Mouse (Mus musculus) embryonic facial prominence, embryonic 12.5 days (tissue): ENCODE results near the gene Oscp1. TPM values are rescaled to one million over a fixed set of nuclear protein-coding genes. Genes with fewer than 3 reads are reported as not detected.
"Not testable (repeated sequence)": the region's sequence is repeated elsewhere in the genome, so short reads cannot be mapped to it uniquely, and the experiment has no call there.

Source experiments
- ATAC-seq: fragments of 200-750 bp; cut with Nextera tagmentation; 2 replicates; pipeline ENCODE4 v1.8.0; 2017; ENCODE audit not compliant: insufficient number of reproducible peaks, insufficient read depth, low FRiP score, low TSS enrichment
- H3K27ac ChIP-seq: fragments of 300-500 bp; sonication (generic); 2 replicates; pipeline ENCODE4 v1.5.1; 2016; ENCODE audit warnings: mild to moderate bottlenecking
- H3K27me3 ChIP-seq: fragments of 300-500 bp; sonication (generic); 2 replicates; pipeline ENCODE4 v1.6.1; 2016; ENCODE audit warnings: mild to moderate bottlenecking, moderate library complexity
- H3K36me3 ChIP-seq: fragments of 300-500 bp; sonication (generic); 2 replicates; pipeline ENCODE4 v1.6.1; 2016; ENCODE audit warnings: mild to moderate bottlenecking
- H3K4me1 ChIP-seq: fragments of 300-500 bp; sonication (generic); 2 replicates; pipeline ENCODE4 v1.6.1; 2016
- H3K4me2 ChIP-seq: fragments of 300-500 bp; sonication (generic); replicated peaks from 2 replicates; pipeline ENCODE4 v1.6.1; 2016; ENCODE audit warnings: mild to moderate bottlenecking, moderate library complexity
- H3K4me3 ChIP-seq: fragments of 300-500 bp; sonication (generic); 2 replicates; pipeline ENCODE4 v1.5.1; 2016; ENCODE audit warnings: mild to moderate bottlenecking
- H3K9ac ChIP-seq: fragments of 300-500 bp; sonication (generic); 2 replicates; pipeline ENCODE4 v1.6.1; 2016; ENCODE audit warnings: mild to moderate bottlenecking, moderate library complexity
- H3K9me3 ChIP-seq: fragments of 300-500 bp; sonication (generic); 2 replicates; pipeline ENCODE4 v1.6.1; 2016; ENCODE audit warnings: mild to moderate bottlenecking, moderate library complexity
- WGBS: fragments of 180-500 bp; shearing (Covaris S2); methylation state at CpG from one replicate; pipeline ENCODE4 v1.1.7; 2016; 5-methylcytosine and 5-hydroxymethylcytosine counted together
- polyA plus RNA-seq: library from polyadenylated mRNA; unstranded; fragments of >200 nt; fragmentation: Nextera tagmentation; extraction: Ambion mirVana; gene quantifications from 2 replicates; pipeline ENCODE4 v1.2.1, GENCODE M21; 2016

Gene Oscp1
- polyA plus RNA-seq, 1 experiment from 2014 or later, result 21.7 TPM

GRCm38 (mm10) chr4:126085996-126086576 lies 27.7 kb downstream of the Oscp1 start:
- no peaks in the 10 kb centered on the region for H3K9me3 ChIP-seq
- H3K4me1 ChIP-seq, result 0 out of 2 replicates have a peak, but pooled peaks cover 4% of the 10 kb centered on the region
- H3K9ac ChIP-seq, result no peak overlapping the region
- no peaks in the 10 kb centered on the region for H3K27me3 ChIP-seq
- H3K4me2 ChIP-seq, result no peak overlapping the region
- peaks cover 7% of the 10 kb centered on the region; the same call in 1 of the 2 replicates for H3K36me3 ChIP-seq
- H3K4me3 ChIP-seq, result no peak overlapping the region
- peak overlapping the region; percentile 36; the same call in 1 of the 2 replicates for H3K27ac ChIP-seq
- peak; percentile 77; the same call in 1 of the 2 replicates for ATAC-seq
- 27% methylated on average over 7 of the region's 7 CpGs for WGBS

DNA sequence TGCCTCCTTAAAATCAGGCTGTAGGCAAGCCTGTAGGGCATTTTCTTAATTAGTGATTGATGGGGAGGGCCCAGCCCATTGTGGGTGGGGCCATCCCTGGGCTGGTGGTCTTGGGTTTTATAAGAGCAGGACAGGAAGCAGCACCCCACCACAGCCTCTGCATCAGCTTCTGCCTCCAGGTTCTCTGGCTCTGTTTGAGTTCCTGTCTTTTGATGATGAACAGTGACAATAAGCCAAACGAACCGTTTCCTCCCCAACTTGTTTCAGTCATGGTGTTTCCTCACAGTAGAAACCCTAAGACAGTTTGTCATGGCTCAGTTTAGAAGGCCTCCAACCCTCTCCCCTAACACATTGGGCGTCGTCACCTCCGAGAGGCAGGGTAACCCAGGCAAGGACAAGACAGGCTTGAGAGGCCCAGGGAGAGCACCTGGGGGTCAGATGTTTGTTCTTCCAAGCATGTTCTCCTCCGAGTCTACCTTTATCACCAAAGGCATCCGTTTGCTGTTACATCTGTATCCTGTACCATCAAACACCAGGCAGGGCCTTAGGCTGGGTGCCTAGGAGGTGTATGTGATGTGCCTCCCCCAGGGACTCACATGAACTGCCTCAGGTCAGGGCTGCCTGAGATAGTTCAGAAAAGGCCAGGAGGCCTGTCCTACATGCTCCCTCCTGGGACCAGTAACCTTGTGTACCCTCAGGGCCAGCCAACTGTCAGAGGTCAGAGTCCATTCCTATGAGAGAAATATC lies 31.9 kb downstream of the Oscp1 start:
- Histone ChIP-seq H3K9me3 (no peaks in the 10 kb centered on the region), H3K9ac (no peak overlapping the region), H3K27ac (no peak overlapping the region), H3K4me1 (0 out of 2 replicates have a peak, but pooled peaks cover 4% of the 10 kb centered on the region), H3K36me3 (no peaks in the 10 kb centered on the region), H3K27me3 (no peaks in the 10 kb centered on the region), H3K4me3 (no peak overlapping the region), H3K4me2 (no peak overlapping the region)
- 82% methylated on average over 7 of the region's 7 CpGs for WGBS
- ATAC-seq, result no peak

- ATAC-seq, result no peak
- H3K9me3 ChIP-seq, result no peaks in the 10 kb centered on the region
- H3K4me2 ChIP-seq, result no peak overlapping the region
- H3K36me3 ChIP-seq, result no peaks in the 10 kb centered on the region
- H3K27ac ChIP-seq, result no peak overlapping the region
- H3K4me1 ChIP-seq, result 0 out of 2 replicates have a peak, but pooled peaks cover 4% of the 10 kb centered on the region
- no peak overlapping the region for H3K4me3 ChIP-seq
- no peak overlapping the region for H3K9ac ChIP-seq
- 70% methylated on average over 4 of the region's 4 CpGs for WGBS
- H3K27me3 ChIP-seq, result no peaks in the 10 kb centered on the region
Measured at GRCm38 (mm10) chr4:126090848-126091124, 32.4 kb downstream of the Oscp1 start.

- Histone ChIP-seq H3K4me2 (no peak overlapping the region), H3K27ac (no peak overlapping the region), H3K4me3 (no peak overlapping the region), H3K4me1 (no peaks in the 10 kb centered on the region), H3K9me3 (no peaks in the 10 kb centered on the region), H3K27me3 (no peaks in the 10 kb centered on the region), H3K9ac (no peak overlapping the region), H3K36me3 (no peaks in the 10 kb centered on the region)
- 83% methylated on average over 8 of the region's 8 CpGs for WGBS
- ATAC-seq, result no peak
Measured at GRCm38 (mm10) chr4:126091873-126092272, 33.5 kb downstream of the Oscp1 start.

DNA sequence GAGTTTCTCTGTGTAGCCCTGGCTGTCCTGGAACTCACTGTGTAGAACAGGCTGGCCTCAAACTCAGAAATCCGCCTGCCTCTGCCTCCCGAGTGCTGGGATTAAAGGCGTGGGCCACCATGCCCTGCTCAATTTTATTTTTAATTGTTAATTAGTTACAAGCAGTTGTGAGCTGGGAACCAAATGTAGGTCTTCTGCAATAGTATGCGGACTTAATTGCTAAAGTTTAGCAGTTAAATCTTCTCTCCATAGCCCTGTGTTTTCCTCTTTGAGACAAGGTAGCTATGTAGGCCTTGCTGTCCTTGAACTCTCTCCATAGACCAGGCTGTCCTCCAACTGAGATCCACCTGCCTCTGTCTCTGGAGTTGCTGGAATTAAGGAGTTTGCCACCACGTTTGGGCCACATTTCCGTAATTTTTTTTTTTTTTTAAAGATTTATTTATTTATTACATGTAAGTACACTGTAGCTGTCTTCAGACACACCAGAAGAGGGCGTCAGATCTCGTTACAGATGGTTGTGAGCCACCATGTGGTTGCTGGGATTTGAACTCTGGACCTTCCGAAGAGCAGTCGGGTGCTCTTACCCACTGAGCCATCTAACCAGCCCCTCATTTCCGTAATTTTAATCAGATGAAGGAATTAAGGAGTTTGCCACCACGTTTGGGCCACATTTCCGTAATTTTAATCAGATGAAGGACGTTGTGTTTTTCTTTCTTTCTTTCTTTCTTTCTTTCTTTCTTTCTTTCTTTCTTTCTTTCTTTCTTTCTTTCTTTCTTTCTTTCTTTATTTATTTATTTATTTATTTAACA lies 37.5 kb downstream of the Oscp1 start:
- H3K27ac ChIP-seq, H3K9me3 ChIP-seq, H3K4me3 ChIP-seq, H3K27me3 ChIP-seq, H3K4me1 ChIP-seq, H3K9ac ChIP-seq, ATAC-seq, H3K36me3 ChIP-seq, H3K4me2 ChIP-seq: not testable (repeated sequence)
- WGBS, result 56% methylated on average over 14 of the region's 14 CpGs

- H3K27ac ChIP-seq, result peak within 1 kb of the TSS; percentile 73
- H3K4me1 ChIP-seq, result no peaks in the 10 kb centered on the region
- WGBS, result 4% methylated on average over 37 of the region's 37 CpGs
- H3K27me3 ChIP-seq, result no peaks in the 10 kb centered on the region
- no peaks in the 10 kb centered on the region for H3K9me3 ChIP-seq
- peak; percentile 97 for ATAC-seq
- peak within 1 kb of the TSS; percentile 61 for H3K4me3 ChIP-seq
- peak within 1 kb of the TSS; percentile 74 for H3K9ac ChIP-seq
- peak within 1 kb of the TSS; percentile 55 for H3K4me2 ChIP-seq
- H3K36me3 ChIP-seq, result 0 out of 2 replicates have a peak, but pooled peaks cover 7% of the 10 kb centered on the region
Measured at GRCm38 (mm10) chr4:126096464-126097111, 38.2 kb downstream of the Oscp1 start, which contains the start of gene Lsm10. Gene Lsm10, plus strand, starts transcription at chr4:126096623.

- Histone ChIP-seq H3K9ac (no peak overlapping the region), H3K4me1 (peaks cover 5% of the 10 kb centered on the region; the same call in 1 of the 2 replicates), H3K4me2 (no peak overlapping the region), H3K27me3 (no peaks in the 10 kb centered on the region), H3K36me3 (0 out of 2 replicates have a peak, but pooled peaks cover 7% of the 10 kb centered on the region), H3K9me3 (no peaks in the 10 kb centered on the region), H3K4me3 (no peak overlapping the region), H3K27ac (no peak overlapping the region)
- no peak for ATAC-seq
- WGBS, result 93% methylated on average over 20 of the region's 20 CpGs
Measured at GRCm38 (mm10) chr4:126097711-126098253, 39.4 kb downstream of the Oscp1 start.

GRCm38 (mm10) chr4:126099365-126099764 lies 41.0 kb downstream of the Oscp1 start:
- no peak overlapping the region for H3K27ac ChIP-seq
- no peak overlapping the region for H3K9ac ChIP-seq
- no peaks in the 10 kb centered on the region for H3K27me3 ChIP-seq
- peaks cover 10% of the 10 kb centered on the region for H3K4me1 ChIP-seq
- H3K4me2 ChIP-seq, result no peak overlapping the region
- WGBS, result 92% methylated on average over 3 of the region's 3 CpGs
- no peak overlapping the region for H3K4me3 ChIP-seq
- no peak for ATAC-seq
- H3K36me3 ChIP-seq, result 0 out of 2 replicates have a peak, but pooled peaks cover 7% of the 10 kb centered on the region
- H3K9me3 ChIP-seq, result no peaks in the 10 kb centered on the region

GRCm38 (mm10) chr4:126100764-126101163 lies 42.4 kb downstream of the Oscp1 start:
- 86% methylated on average over 3 of the region's 3 CpGs for WGBS

DNA sequence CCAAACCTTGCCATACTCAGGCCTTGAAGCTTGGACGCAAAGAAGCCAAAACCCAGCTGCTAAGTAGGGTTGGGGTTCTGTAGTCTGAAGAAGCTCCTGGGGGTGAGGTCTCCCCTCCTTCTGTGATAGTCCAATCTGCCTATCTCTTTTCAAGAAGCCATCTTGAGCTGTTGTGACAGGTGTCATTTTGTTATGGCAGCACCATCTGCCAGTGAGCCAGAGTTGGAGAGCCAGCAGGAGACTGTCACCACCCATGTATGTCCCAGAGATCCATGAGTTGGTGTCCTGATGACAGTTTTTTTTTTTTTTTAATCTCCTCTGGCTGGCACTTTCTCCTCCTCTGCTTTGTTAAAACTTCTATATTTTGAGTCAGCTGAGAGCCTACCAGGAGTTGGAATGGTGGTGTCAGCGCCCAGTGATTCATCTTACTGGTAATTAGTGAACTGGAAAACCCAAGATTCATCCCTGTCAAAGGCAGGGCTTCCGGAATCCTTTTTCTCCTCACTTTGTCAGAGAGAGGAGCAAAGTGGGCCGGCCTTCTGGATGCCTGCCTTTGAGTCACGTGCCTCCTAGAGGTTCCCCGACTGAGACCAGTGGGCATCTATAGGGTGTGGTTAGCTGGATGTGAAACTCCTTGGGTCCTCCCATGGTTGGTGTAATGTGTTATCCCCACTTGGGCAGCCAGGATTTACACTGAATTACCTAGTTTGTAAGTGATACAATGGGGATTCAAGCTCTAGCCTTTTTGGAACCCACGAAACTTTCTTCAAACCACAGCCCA lies 43.9 kb downstream of the Oscp1 start:
- Histone ChIP-seq H3K27me3 (no peaks in the 10 kb centered on the region), H3K9ac (no peak overlapping the region), H3K4me1 (peaks cover 20% of the 10 kb centered on the region), H3K9me3 (no peaks in the 10 kb centered on the region), H3K4me3 (no peak overlapping the region), H3K4me2 (peak overlapping the region; percentile 90), H3K27ac (peak overlapping the region; percentile 67; the same call in 1 of the 2 replicates), H3K36me3 (0 out of 2 replicates have a peak, but pooled peaks cover 7% of the 10 kb centered on the region)
- ATAC-seq, result no peak
- 48% methylated on average over 7 of the region's 7 CpGs for WGBS

More at GRCm38 (mm10) chr4:126100764-126101163, 42.4 kb downstream of the Oscp1 start:
- no peak overlapping the region for H3K4me2 ChIP-seq
- 0 out of 2 replicates have a peak, but pooled peaks cover 7% of the 10 kb centered on the region for H3K36me3 ChIP-seq
- H3K27ac ChIP-seq, result no peak overlapping the region
- H3K4me1 ChIP-seq, result peaks cover 20% of the 10 kb centered on the region
- no peaks in the 10 kb centered on the region for H3K27me3 ChIP-seq
- no peak overlapping the region for H3K4me3 ChIP-seq
- H3K9me3 ChIP-seq, result no peaks in the 10 kb centered on the region
- ATAC-seq, result no peak
- no peak overlapping the region for H3K9ac ChIP-seq
